Mouse (Mus musculus) Muller cell, postnatal 12 days (primary cell): ENCODE results near the gene Prss8.

Experiments used
- DNase-seq: peaks from one replicate; pipeline ENCODE4 v3.0.0-alpha.2; 2015; ENCODE audit errors: inconsistent ontology term

Prss8 gene

DNA sequence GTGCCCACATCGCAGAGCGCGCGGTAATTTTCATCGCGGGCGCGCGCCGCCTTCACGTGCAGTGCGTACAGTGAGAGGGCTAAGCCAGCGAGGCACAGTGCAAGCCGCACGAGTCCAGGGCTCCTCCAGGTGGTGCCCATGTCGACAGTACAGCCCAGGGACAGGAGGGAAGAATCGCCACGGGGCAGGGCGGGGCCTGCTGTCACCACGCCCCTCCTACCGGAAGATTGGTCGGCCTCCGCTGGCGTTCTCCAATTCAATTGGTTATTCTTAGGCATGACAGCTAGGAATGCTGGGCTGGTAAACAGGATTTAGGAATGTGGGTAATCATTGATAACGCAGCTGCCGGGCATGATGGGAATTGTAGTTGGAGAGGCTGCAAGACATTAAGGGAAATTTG, 34.5 kb downstream of the Prss8 start, which contains the start of the genes Gm21974 and Vkorc1:
Gene Gm21974, minus strand, starts transcription at position 13 of the 400 bp plus-strand sequence.
Gene Vkorc1, minus strand, starts transcription at position 176 of the 400 bp plus-strand sequence.
- peak; percentile 97 for DNase-seq

DNA sequence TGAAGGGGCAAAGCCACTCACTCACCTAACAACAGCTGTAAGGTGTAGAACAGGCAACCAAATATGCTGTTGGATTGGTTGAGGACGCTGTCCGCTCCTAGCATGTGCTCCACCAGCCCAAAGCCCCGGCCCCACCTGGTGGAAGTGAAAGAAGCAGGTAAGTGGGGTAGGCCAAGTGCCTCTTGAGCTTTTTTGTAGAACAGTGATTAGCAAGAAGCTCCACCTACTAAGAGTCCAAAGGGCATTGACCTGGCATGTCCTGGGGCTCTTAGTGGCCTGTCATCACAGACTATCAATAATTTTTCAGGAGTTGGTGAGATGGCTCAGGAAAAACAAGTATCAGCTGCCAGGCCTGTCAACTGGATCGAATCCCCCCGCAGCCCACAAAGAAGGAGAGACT, 35.4 kb downstream of the Prss8 start:
- DNase-seq: no peak

DNA sequence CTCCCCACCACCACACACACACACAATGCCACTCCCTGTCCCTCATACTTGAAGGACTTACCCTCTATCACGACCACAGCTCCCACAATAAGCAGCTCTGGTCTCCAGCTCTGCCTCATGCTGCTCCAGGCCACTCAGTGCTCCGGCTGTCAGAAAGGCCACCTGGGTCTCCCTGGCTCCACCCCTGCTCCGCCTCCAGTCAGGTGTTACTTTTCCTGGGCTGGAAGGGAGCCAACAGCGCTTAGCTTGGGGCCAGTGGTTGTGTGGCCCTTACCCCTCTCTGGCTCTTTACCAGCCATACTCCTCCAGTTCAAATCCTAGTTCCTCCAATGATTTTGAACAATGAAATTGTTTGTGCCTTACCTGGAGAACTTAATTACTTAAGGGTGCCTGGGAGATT, 39.1 kb downstream of the Prss8 start, which contains the start of gene Prss53:
Gene Prss53, minus strand, starts transcription at position 173 of the 400 bp plus-strand sequence.
- DNase-seq: no peak

DNA sequence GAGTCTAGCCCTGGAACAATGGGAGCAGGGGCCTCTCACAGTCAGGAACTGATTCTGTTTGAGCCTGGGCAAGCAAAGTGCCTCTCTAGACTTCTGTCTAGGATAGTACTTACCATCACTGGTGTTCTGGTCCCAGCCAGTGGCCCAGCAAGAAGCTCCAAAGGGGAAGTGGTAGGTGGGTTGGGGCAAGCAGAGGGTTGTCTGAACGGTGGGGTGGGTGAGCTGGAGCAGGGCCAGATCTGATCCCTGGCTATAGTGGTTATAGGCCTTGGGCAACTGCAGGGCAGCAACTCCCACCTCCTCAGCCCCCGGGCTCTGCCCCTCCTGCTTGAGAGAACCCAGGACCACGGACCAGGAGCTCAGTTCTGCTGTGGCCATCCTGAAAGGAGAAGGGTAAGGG, 41.1 kb downstream of the Prss8 start:
- DNase-seq: no peak

DNA sequence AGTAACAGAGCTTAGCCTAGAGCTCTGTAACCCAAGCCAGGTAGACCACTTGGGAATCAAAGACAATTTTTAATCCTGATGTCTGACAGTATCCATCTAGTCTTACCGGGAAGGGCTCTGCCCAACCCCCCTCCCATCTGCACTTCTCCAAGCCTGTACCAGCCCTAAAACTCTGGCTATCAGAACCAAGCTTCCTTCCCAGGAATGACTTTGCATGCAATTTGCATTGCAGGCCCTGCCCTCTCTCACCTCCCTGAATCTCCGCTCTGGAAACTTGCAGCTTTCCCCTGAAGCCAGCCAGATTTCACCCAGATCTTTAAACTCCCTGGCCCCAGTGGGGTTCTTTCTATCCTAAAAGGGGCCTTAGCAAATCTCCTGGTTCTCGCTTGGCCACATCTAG, 42.1 kb downstream of the Prss8 start:
- no peak for DNase-seq

DNA sequence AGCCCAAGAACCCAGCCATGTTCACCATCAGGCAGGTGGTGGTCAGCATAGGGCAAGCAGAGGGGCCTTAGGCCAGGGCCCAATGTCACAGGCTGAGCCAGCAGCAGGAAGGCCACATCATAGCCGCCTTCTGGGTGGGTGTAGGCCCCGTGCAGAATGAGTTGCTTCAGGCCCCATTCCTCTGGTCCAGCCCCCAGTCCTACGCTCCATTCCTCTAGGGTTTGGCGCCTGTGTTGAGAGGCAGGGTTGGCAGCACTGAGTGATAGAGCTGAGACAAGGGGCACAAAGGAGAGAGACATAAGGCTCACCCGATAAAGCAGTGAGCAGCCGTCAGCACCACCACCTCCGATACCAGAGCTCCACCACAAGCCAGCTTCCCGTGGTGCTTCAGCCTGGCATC, 42.7 kb downstream of the Prss8 start:
- DNase-seq: no peak

DNA sequence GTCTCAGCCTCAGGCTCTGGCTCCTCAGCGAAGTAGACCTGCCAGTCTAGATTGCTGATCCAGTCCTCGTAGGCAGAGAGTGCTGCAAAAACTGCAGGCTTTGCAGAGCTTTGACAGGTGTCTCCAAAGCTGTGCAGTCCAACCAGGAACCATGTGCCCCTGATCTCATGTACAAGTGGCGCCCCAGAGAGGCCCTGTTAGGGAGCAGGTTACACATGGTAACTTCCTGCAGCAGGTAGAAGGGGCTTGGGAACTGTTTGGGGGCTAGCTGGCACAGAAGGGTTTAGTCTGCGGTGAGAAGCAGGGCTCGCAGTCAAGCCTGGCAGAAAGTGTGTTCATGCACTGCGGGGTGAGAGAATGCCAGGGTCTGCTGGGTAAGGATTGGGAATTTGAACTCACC, 43.4 kb downstream of the Prss8 start:
- no peak for DNase-seq

DNA sequence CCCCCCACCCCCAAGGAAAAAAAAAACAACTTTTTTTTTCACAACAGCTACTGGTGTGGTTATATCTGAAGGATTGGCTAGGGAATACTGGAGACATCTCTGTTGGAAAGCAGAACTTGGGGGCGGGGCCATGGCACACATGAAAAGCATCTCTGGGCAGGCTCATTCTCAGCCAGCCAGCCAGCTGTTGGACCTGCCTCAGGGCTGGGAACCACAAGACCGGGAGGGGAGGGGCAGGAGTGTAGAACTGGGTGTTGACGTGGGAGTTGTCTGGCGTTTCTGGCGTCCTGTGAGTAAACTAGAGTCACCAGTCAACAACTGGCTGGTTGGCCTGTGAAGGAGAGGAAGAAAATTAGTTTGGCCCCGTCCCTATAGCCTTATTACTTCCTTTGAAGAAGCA, 44.0 kb downstream of the Prss8 start:
- DNase-seq: peak; percentile 51

DNA sequence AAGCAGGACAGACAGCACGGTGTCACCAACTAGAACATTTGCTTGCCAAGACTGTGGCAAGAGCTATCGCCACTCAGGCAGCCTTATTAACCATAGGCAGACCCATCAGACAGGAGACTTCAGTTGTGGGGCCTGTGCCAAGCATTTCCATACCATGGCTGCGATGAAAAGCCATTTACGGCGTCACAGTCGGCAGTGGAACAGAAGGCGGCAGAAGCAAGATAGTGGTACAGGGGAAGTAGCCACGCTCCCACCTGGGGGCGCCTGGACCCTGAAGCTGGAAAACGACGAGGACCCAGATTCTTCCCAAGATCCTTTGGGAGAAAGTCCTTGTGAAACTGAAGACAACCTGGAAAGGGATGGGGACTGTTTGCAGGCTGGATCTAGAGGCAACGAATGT, 49.5 kb downstream of the Prss8 start:
- DNase-seq: no peak

DNA sequence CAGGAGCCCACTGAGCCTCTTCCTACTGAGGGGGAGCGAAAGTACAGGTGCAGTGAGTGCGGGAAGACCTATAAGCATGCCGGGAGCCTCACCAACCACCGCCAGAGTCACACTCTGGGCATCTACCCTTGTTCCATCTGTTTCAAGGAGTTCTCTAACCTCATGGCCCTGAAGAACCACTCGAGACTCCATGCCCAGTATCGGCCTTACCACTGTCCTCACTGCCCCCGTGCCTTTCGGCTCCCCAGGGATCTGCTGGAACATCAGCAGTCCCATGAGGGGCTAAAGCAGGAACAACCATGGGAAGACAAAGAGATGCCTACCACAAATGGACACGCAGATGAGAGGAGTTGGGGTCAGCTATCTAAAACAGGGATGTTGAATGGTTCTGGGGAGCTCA, 50.6 kb downstream of the Prss8 start:
- DNase-seq: no peak

DNA sequence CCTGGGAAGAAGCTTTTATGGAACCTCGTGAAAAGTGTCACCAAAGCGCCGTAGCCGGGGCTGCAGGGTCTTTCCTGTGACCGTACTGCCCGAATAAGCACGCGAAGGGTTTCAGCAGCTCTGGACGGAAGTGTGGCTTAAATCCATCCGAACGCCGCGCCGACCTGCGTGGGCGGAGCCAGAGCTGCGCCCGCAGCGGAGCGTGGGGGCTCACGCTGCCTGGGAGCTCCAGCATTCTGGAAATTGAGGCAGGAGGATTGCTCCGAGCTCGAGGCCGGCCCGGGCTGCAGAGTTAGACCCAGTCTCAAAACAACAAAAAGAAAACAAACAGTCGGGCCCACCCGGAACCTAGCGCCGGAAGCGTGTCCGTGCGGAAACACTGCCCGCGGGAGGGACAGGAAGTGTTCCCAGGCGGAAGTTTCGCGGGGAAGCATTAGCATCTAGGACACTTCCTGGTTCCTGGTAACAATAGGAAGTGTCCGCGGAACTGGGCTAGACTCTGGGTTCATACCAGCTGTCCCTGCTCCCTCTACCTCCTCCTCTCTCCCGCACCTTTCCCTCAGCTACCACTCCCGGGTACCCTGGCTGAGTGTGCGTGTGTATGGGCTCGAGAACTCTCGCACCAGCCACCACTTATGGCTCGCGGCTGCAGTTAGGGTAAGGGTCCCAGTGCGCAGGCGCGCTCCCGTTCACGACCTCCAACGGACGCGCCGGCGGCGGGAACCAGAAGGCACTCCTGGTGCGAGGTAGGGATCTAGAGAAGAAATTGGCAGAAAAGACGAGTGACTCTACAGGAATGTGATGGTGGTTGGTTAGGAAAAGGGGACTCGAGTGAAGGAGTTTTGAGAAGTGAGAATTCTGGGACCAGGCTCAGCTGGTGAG, 53.2 kb downstream of the Prss8 start, which contains the start of gene Zfp668:
Gene Zfp668, minus strand, starts transcription at position 362 of the 882 bp plus-strand sequence.
- DNase-seq: peak; percentile 95

DNA sequence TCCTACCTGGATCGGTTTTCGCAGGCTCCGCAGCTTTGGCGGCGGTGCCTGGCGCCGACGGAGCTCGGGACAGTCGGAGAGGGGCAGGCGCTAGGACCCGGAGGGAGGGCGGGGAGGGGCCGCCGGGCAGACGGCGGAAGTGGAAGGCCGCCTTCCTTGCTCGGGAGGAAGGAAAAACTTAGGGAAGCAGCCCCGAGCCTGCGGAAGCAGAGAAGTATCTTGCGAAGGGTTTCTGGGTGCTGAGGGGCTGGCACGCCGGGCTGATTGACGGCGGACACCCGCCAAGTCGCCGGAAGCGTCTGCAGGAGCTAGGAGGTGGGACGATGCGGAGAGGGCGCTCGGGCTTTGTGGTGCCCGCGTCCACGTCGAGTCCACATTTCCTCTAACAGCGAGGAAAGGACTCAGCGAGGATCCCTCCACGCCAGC, 53.9 kb downstream of the Prss8 start, which contains the start of gene Zfp646:
Gene Zfp646, plus strand, starts transcription at position 181 of the 426 bp plus-strand sequence.
- DNase-seq: peak; percentile 96
